Mouse (Mus musculus) heart, embryonic 14.5 days (tissue): ENCODE data around the gene Siglece. TPM values are rescaled to one million over a fixed set of nuclear protein-coding genes. Genes with fewer than 3 reads are reported as not detected.

Experiments used
- ATAC-seq: fragments of 200-750 bp; cut with Nextera tagmentation; 2 replicates; pipeline ENCODE4 v1.8.0; 2017; ENCODE audit warnings: low read depth, moderate TSS enrichment; ENCODE audit not compliant: insufficient number of reproducible peaks, insufficient read depth, low FRiP score
- H3K27ac ChIP-seq, 2 experiments: fragments of 200-500 bp in 1 of 2; fragments of 300-500 bp in 1 of 2; sonication (generic) in 1 of 2; replicated peaks in 1 of 2; 2 replicates each; pipeline ENCODE4 v1.5.1; 2012 to 2014; ENCODE audit warnings: low read depth in 2 of 2, low read length in 2 of 2, control low read depth in 1 of 2, mild to moderate bottlenecking in 1 of 2, mixed read lengths in 1 of 2; ENCODE audit not compliant: control insufficient read depth in 1 of 2, insufficient read depth in 1 of 2
- H3K27me3 ChIP-seq: fragments of 300-500 bp; sonication (generic); 2 replicates; pipeline ENCODE4 v1.6.1; 2014; ENCODE audit warnings: mild to moderate bottlenecking, low read length, control low read depth; ENCODE audit not compliant: control insufficient read depth, insufficient read depth
- H3K36me3 ChIP-seq: fragments of 300-500 bp; sonication (generic); 2 replicates; pipeline ENCODE4 v1.6.1; 2014; ENCODE audit warnings: mild to moderate bottlenecking, control low read depth, low read length, mixed read lengths; ENCODE audit not compliant: control insufficient read depth, insufficient read depth
- H3K4me1 ChIP-seq, 2 experiments: fragments of 200-500 bp in 1 of 2; fragments of 300-500 bp in 1 of 2; sonication (generic) in 1 of 2; 2 replicates each; pipeline ENCODE4 v1.6.1; 2012 to 2014; ENCODE audit warnings: low read length in 2 of 2, control low read depth in 1 of 2, mixed read lengths in 1 of 2; ENCODE audit not compliant: control insufficient read depth in 2 of 2, insufficient read depth in 2 of 2
- H3K4me2 ChIP-seq: fragments of 300-500 bp; sonication (generic); 2 replicates; pipeline ENCODE4 v1.6.1; 2014; ENCODE audit warnings: mild to moderate bottlenecking, low read length
- H3K4me3 ChIP-seq, 2 experiments: fragments of 200-500 bp in 1 of 2; fragments of 300-500 bp in 1 of 2; sonication (generic) in 1 of 2; 2 replicates each; pipeline ENCODE4 v1.5.1; 2012 to 2014; ENCODE audit warnings: low read length in 2 of 2, mild to moderate bottlenecking in 2 of 2, control low read depth in 1 of 2, low read depth in 1 of 2, moderate library complexity in 1 of 2; ENCODE audit not compliant: control insufficient read depth in 1 of 2, insufficient read depth in 1 of 2
- H3K9ac ChIP-seq: fragments of 300-500 bp; sonication (generic); 2 replicates; pipeline ENCODE4 v1.6.1; 2014; ENCODE audit warnings: mild to moderate bottlenecking, low read length
- H3K9me3 ChIP-seq: fragments of 300-500 bp; sonication (generic); 2 replicates; pipeline ENCODE4 v1.6.1; 2016; ENCODE audit warnings: low read length, control low read depth; ENCODE audit not compliant: control insufficient read depth
- WGBS: fragments of 180-500 bp; shearing (Covaris S2); extraction: QIAGEN DNeasy Blood & Tissue Kit; methylation state at CpG from one replicate; pipeline ENCODE4 v1.1.7; 2014; 5-methylcytosine and 5-hydroxymethylcytosine counted together
- polyA plus RNA-seq: library from polyadenylated mRNA; unstranded; fragments of >200 nt; fragmentation: Nextera tagmentation; extraction: Ambion mirVana; gene quantifications from 2 replicates; pipeline ENCODE4 v1.2.1, GENCODE M21; 2014

Siglece gene
- polyA plus RNA-seq, 1 experiment from 2014 or later: 0.31 TPM

DNA sequence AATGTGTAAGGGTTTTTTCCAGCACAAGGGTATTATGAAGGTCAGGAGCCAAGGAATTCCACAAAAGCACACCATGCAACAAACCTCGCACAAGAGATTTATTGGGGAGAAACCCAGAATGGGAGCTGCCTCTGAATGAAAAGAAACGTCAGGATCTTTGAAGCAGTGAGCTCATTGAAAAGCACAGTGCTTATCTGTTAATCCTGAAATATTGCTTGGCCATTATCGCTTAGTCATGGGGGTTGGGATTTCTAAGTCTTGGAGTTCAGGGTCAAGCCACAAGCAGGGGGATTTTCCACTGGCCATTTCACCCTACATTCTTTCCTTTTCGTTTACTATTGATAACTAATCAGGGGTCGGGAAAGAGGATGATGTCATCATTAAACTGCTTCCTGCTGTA, 58.1 kb downstream of the Siglece start:
- Histone ChIP-seq H3K4me1 (peaks cover 0 to 1% of the 10 kb centered on the region in 2 experiments; a peak in 1 of 4 replicates), H3K9ac (no peak overlapping the region), H3K9me3 (no peaks in the 10 kb centered on the region), H3K27me3 (no peaks in the 10 kb centered on the region), H3K27ac (no peak overlapping the region), H3K4me2 (no peak overlapping the region), H3K4me3 (no peak overlapping the region), H3K36me3 (no peaks in the 10 kb centered on the region)
- WGBS: 24% methylated on average over 5 of the region's 5 CpGs
- ATAC-seq: no peak

Other genes starting within 250 kb of the Siglece start
- not detected in 2 replicates for gene Lim2, start 232.5 kb downstream of the Siglece start, polyA plus RNA-seq
- gene Nkg7, start 223.1 kb downstream of the Siglece start, polyA plus RNA-seq: 0.30 TPM in 1 of 2 replicates, not detected in the other
- gene Cldnd2, start 219.4 kb downstream of the Siglece start, polyA plus RNA-seq: not detected in 2 replicates
- 703 and 738 TPM in 2 replicates for gene Etfb, start 216.1 kb downstream of the Siglece start, polyA plus RNA-seq
- gene Gm45233, start 216.0 kb downstream of the Siglece start, polyA plus RNA-seq: not detected in 2 replicates
- 2.2 and 2.7 TPM in 2 replicates for gene Vsig10l, start 197.0 kb downstream of the Siglece start, polyA plus RNA-seq
- gene Iglon5, start 170.1 kb downstream of the Siglece start, polyA plus RNA-seq: 0.07 and 0.09 TPM in 2 replicates
- not detected in 2 replicates for gene 4931406B18Rik, start 154.2 kb downstream of the Siglece start, polyA plus RNA-seq
- 1.1 TPM in 2 replicates for gene Cd33, start 115.7 kb downstream of the Siglece start, polyA plus RNA-seq
- 1.3 TPM in 2 replicates for gene Zfp658, start 97.9 kb downstream of the Siglece start, polyA plus RNA-seq
- 7.8 and 7.9 TPM in 2 replicates for gene Zfp719, start 80.6 kb downstream of the Siglece start, polyA plus RNA-seq
- not detected in 2 replicates for gene Zfp819, start 53.0 kb downstream of the Siglece start, polyA plus RNA-seq
- gene Ceacam18, start 25.5 kb downstream of the Siglece start, polyA plus RNA-seq: not detected in 2 replicates
- gene Ctu1, start 11.9 kb upstream of the Siglece start, polyA plus RNA-seq: 3.4 and 4.9 TPM in 2 replicates
- gene Klk14, start 30.3 kb upstream of the Siglece start, polyA plus RNA-seq: not detected in 2 replicates
- not detected in 2 replicates for gene Klk13, start 52.4 kb upstream of the Siglece start, polyA plus RNA-seq
- gene Klk12, start 108.7 kb upstream of the Siglece start, polyA plus RNA-seq: not detected in 2 replicates
- gene Klk11, start 114.4 kb upstream of the Siglece start, polyA plus RNA-seq: not detected in 2 replicates
- gene Klk10, start 120.9 kb upstream of the Siglece start, polyA plus RNA-seq: 0.19 and 0.34 TPM in 2 replicates
- not detected in 2 replicates for gene Klk9, start 131.7 kb upstream of the Siglece start, polyA plus RNA-seq
- gene Klk8, start 137.4 kb upstream of the Siglece start, polyA plus RNA-seq: 24.2 and 26.3 TPM in 2 replicates
- 0.11 and 0.20 TPM in 2 replicates for gene Klk7, start 151.1 kb upstream of the Siglece start, polyA plus RNA-seq
- gene Klk6, start 164.3 kb upstream of the Siglece start, polyA plus RNA-seq: not detected in 2 replicates
- gene Klk5, start 181.8 kb upstream of the Siglece start, polyA plus RNA-seq: not detected in 2 replicates
- not detected in 2 replicates for gene Klk4, start 221.0 kb upstream of the Siglece start, polyA plus RNA-seq